Mouse (Mus musculus) erythroid progenitor cell, adult 5-6 weeks (primary cell): ENCODE results near the gene Ppp1r17. TPM values are rescaled to one million over a fixed set of nuclear protein-coding genes. Genes with fewer than 3 reads are reported as not detected.

Experiments used
- total RNA-seq, 2 experiments: library from RNA; stranded (forward) in 1 of 2; stranded (reverse) in 1 of 2; fragments of 150-400 nt in 1 of 2; fragments of 186-747, 209-891 nt in 1 of 2; gene quantifications; 2 replicates each; pipeline versions ENCODE4 v1.2.3 to v1.2.4; 2015 to 2017; ENCODE audit warnings: low replicate concordance in 2 of 2

Gene Ppp1r17
- total RNA-seq, 2 experiments from 2014 or later = not detected

Other genes with a start within 250 kb of the Ppp1r17 start
- not detected in 2 replicates for gene Itprid1, start 180.6 kb upstream of the Ppp1r17 start, total RNA-seq (2015; ENCODE audit: low replicate concordance)
- not detected in 2 replicates for gene Itprid1, start 180.6 kb upstream of the Ppp1r17 start, total RNA-seq (2017; ENCODE audit: low replicate concordance)